Mouse (Mus musculus): ENCODE data around the gene Cd68. TPM values are rescaled to one million over a fixed set of nuclear protein-coding genes. Genes with fewer than 3 reads are reported as not detected.

The Cd68 gene
- polyA plus RNA-seq (2017; shearing (Covaris generic)), result 10 to 100 TPM in 1 of 2 experiments, 1 to 10 TPM in 1; 1.7 to 11.0 TPM

GRCm38 (mm10) chr11:69665961-69666664, at the start of gene Cd68:
Cd68 (minus strand) TSS chr11:69666153.

GRCm38 (mm10) chr11:69695361-69696181, 29.6 kb upstream of the Cd68 start, which contains the start of the genes Tnfsf12 and Tnfsfm13:
Tnfsf12 (minus strand) TSS chr11:69695849.
Tnfsfm13 (minus strand) TSS chr11:69696098.

GRCm38 (mm10) chr11:69685526-69686148, 19.7 kb upstream of the Cd68 start, which contains the start of gene Tnfsf13:
Tnfsf13 (minus strand) TSS chr11:69685784.

GRCm38 (mm10) chr11:69681314-69682208, 15.6 kb upstream of the Cd68 start, which contains the start of gene Senp3:
Senp3 (minus strand) TSS chr11:69682084.

GRCm38 (mm10) chr11:69672211-69672706, 6.3 kb upstream of the Cd68 start, which contains the start of gene Eif4a1:
Eif4a1 (minus strand) TSS chr11:69672423.

GRCm38 (mm10) chr11:69662213-69662966, 3.6 kb downstream of the Cd68 start, which contains the start of gene Mpdu1:
Mpdu1 (minus strand) TSS chr11:69662642.

GRCm38 (mm10) chr11:69655264-69656064, 10.5 kb downstream of the Cd68 start, which contains the start of gene Sox15:
Sox15 (plus strand) TSS chr11:69655314.

GRCm38 (mm10) chr11:69632284-69633089, 33.5 kb downstream of the Cd68 start, which contains the start of gene Fxr2:
Fxr2 (plus strand) TSS chr11:69632990.

GRCm38 (mm10) chr11:69621571-69622268, 44.2 kb downstream of the Cd68 start, which contains the start of gene Sat2:
Sat2 (plus strand) TSS chr11:69622024.

GRCm38 (mm10) chr11:69617805-69618204, 48.1 kb downstream of the Cd68 start, which contains the start of gene Shbg:
Shbg (minus strand) TSS chr11:69617905.

Other genes starting within 250 kb of the Cd68 start
- gene Dnah2, start 117.0 kb downstream of the Cd68 start, polyA plus RNA-seq (2017; shearing (Covaris generic)), result 1 to 10 TPM in 1 of 2 experiments, under 1 TPM in 1; 0.31 to 3.4 TPM
- under 1 TPM; 0.55 to 0.64 TPM for gene Efnb3, start 105.9 kb downstream of the Cd68 start, polyA plus RNA-seq (2017; shearing (Covaris generic))
- 10 to 100 TPM; 26.4 to 26.5 TPM for gene Wrap53, start 85.9 kb downstream of the Cd68 start, polyA plus RNA-seq (2017; shearing (Covaris generic))
- gene Trp53, start 85.8 kb downstream of the Cd68 start, polyA plus RNA-seq (2017; shearing (Covaris generic)), result 100 to 1,000 TPM; 201 to 249 TPM
- gene Atp1b2, start 60.2 kb downstream of the Cd68 start, polyA plus RNA-seq (2017; shearing (Covaris generic)), result under 1 TPM in 1 of 2 experiments, not detected in 1; 0.55 TPM
- gene Shbg, start 48.2 kb downstream of the Cd68 start, polyA plus RNA-seq (2017; shearing (Covaris generic)), result under 1 TPM; 0.33 to 0.57 TPM
- 1 to 10 TPM in 1 of 2 experiments, not detected in 1; 2.8 TPM for gene Sat2, start 44.1 kb downstream of the Cd68 start, polyA plus RNA-seq (2017; shearing (Covaris generic))
- gene Fxr2, start 33.2 kb downstream of the Cd68 start, polyA plus RNA-seq (2017; shearing (Covaris generic)), result 10 to 100 TPM; 59.9 to 74.5 TPM
- 1 to 10 TPM in 1 of 2 experiments, under 1 TPM in 1; 0.55 to 3.1 TPM for gene Sox15, start 10.8 kb downstream of the Cd68 start, polyA plus RNA-seq (2017; shearing (Covaris generic))
- gene Mpdu1, start 3.5 kb downstream of the Cd68 start, polyA plus RNA-seq (2017; shearing (Covaris generic)), result 10 to 100 TPM; 47.5 to 52.3 TPM
- gene Eif4a1, start 6.3 kb upstream of the Cd68 start, polyA plus RNA-seq (2017; shearing (Covaris generic)), result 100 to 1,000 TPM; 493 to 540 TPM
- gene Senp3, start 15.9 kb upstream of the Cd68 start, polyA plus RNA-seq (2017; shearing (Covaris generic)), result 10 to 100 TPM; 33.1 to 37.3 TPM
- not detected for gene Tnfsf13, start 19.6 kb upstream of the Cd68 start, polyA plus RNA-seq (2017; shearing (Covaris generic))
- not detected for gene Tnfsf12, start 29.7 kb upstream of the Cd68 start, polyA plus RNA-seq (2017; shearing (Covaris generic))
- under 1 TPM in 1 of 2 experiments, not detected in 1; 0.45 TPM for gene Tnfsfm13, start 29.9 kb upstream of the Cd68 start, polyA plus RNA-seq (2017; shearing (Covaris generic))
- gene Polr2a, start 92.5 kb upstream of the Cd68 start, polyA plus RNA-seq (2017; shearing (Covaris generic)), result 10 to 100 TPM; 43.7 to 44.7 TPM
- 1 to 10 TPM in 1 of 2 experiments, under 1 TPM in 1; 0.29 to 1.3 TPM for gene Slc35g3, start 95.8 kb upstream of the Cd68 start, polyA plus RNA-seq (2017; shearing (Covaris generic))
- 1 to 10 TPM; 3.8 to 5.3 TPM for gene Zbtb4, start 99.8 kb upstream of the Cd68 start, polyA plus RNA-seq (2017; shearing (Covaris generic))
- 1 to 10 TPM in 1 of 2 experiments, under 1 TPM in 1; 0.13 to 4.3 TPM for gene Chrnb1, start 129.8 kb upstream of the Cd68 start, polyA plus RNA-seq (2017; shearing (Covaris generic))
- not detected for gene Fgf11, start 135.7 kb upstream of the Cd68 start, polyA plus RNA-seq (2017; shearing (Covaris generic))
- not detected for gene Tmem102, start 139.5 kb upstream of the Cd68 start, polyA plus RNA-seq (2017; shearing (Covaris generic))
- gene Gm39566, start 149.1 kb upstream of the Cd68 start, polyA plus RNA-seq (2017; shearing (Covaris generic)), result under 1 TPM in 1 of 2 experiments, not detected in 1; 0.39 TPM
- gene Spem2, start 152.3 kb upstream of the Cd68 start, polyA plus RNA-seq (2017; shearing (Covaris generic)), result not detected
- gene Spem1, start 156.0 kb upstream of the Cd68 start, polyA plus RNA-seq (2017; shearing (Covaris generic)), result 1 to 10 TPM in 1 of 2 experiments, not detected in 1; 2.1 TPM
- under 1 TPM; 0.26 to 0.83 TPM for gene Nlgn2, start 171.6 kb upstream of the Cd68 start, polyA plus RNA-seq (2017; shearing (Covaris generic))
- 10 to 100 TPM; 64.6 to 89.9 TPM for gene Tmem256, start 172.4 kb upstream of the Cd68 start, polyA plus RNA-seq (2017; shearing (Covaris generic))
- 10 to 100 TPM; 15.4 to 18.5 TPM for gene Plscr3, start 180.2 kb upstream of the Cd68 start, polyA plus RNA-seq (2017; shearing (Covaris generic))
- under 1 TPM; 0.08 to 0.72 TPM for gene Tnk1, start 192.6 kb upstream of the Cd68 start, polyA plus RNA-seq (2017; shearing (Covaris generic))
- under 1 TPM in 1 of 2 experiments, not detected in 1; 0.93 TPM for gene Tmem95, start 211.9 kb upstream of the Cd68 start, polyA plus RNA-seq (2017; shearing (Covaris generic))
- 1 to 10 TPM; 1.3 TPM for gene Kctd11, start 215.3 kb upstream of the Cd68 start, polyA plus RNA-seq (2017; shearing (Covaris generic))
- gene Acap1, start 229.4 kb upstream of the Cd68 start, polyA plus RNA-seq (2017; shearing (Covaris generic)), result 100 to 1,000 TPM; 503 to 589 TPM
- gene 2810408A11Rik, start 234.8 kb upstream of the Cd68 start, polyA plus RNA-seq (2017; shearing (Covaris generic)), result 1 to 10 TPM; 3.6 to 4.8 TPM
- 10 to 100 TPM in 1 of 2 experiments, 1 to 10 TPM in 1; 6.4 to 11.6 TPM for gene Neurl4, start 234.9 kb upstream of the Cd68 start, polyA plus RNA-seq (2017; shearing (Covaris generic))
- gene Gps2, start 247.7 kb upstream of the Cd68 start, polyA plus RNA-seq (2017; shearing (Covaris generic)), result 100 to 1,000 TPM; 175 to 265 TPM

Measured in inflammation-experienced regulatory T-cells (primary cell).